Mouse (Mus musculus) urinary bladder, postnatal 4 days (tissue): ENCODE results near the gene Wsb1.

ENCODE experiments used
- DNase-seq, 2 experiments: peaks; one replicate each; pipeline ENCODE4 v3.0.0; 2021 to 2022; ENCODE audit warnings: low spot score in 2 of 2

Gene Wsb1

DNA sequence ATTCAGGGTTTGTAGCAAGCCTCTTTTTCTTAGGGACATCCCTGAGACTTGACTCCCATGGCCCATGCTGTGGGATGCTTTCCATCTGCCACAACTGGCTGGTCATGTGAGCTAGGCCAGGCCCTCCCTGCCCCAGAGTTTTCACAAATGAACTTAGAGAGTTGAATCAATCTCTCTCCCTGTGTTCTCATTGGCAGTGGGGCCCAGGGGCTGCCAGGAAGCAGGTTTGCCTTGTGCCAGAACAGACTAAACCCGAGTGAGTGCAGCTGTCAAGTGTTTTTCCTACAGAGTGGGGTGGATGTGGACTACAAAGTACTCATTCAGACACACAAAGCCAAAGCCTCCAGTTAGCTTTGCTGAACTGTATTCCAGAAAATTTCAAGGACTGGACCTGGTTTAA lies 12.7 kb upstream of the Wsb1 start:
- DNase-seq, result no peak

DNA sequence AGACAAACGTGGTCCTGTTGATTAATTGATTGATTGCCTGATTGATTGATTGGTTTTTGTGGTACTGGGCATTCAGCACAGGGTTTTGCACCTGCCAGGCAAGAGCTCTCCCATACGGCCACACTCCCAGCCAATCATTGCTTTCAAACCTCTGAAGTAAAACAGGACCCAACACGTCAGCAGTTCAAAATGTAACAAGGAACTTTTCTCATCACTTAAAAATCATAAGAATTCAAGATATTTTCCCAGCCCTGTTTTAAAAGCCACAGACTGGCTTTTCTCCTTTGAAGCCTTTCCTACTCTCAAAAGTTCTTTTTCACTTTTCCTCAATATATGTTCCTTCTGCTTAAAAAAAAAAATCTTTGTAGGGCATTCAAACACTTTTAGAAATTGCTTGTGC lies 9.9 kb upstream of the Wsb1 start:
- no peak for DNase-seq

DNA sequence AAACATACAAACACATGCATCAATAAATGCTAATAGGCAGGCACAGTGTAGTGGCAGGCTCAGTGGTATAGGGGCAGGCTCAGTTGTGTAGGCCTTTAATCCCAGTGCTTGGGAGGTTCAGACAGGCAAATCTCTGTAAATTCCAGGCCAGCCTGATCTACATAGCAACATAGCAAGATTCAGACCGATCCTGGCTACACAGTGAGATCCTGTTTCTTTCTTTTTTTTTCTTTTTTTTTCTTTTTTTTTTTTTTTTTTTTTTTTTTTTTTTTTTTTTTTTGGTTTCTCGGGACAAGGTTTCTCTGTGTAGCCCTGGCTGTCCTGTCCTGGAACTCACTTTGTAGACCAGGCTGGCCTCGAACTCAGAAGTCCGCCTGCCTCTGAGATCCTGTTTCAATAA lies 5.7 kb upstream of the Wsb1 start:
- peak in 1 of 2 experiments; percentile 20 for DNase-seq

DNA sequence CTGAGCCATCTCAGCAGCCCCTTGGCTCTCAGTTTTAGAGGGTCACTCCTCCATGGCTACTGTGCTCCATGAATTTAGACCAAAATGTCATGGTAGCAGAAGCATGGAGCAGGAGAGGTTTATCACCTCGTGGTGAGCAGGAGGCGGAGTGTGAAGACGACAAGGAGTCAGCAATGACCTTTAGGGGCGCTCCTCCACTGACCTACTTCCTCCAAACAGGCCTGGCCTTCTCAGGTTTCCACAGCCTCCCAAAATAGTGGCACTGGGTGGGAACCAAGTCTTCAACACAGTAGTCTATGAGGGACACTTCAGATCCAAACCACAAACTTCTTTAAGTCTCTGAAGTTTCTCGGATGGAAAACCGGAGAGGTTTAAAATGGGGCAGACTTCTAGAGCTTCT lies 4.3 kb upstream of the Wsb1 start:
- peak in 1 of 2 experiments; percentile 48 for DNase-seq

DNA sequence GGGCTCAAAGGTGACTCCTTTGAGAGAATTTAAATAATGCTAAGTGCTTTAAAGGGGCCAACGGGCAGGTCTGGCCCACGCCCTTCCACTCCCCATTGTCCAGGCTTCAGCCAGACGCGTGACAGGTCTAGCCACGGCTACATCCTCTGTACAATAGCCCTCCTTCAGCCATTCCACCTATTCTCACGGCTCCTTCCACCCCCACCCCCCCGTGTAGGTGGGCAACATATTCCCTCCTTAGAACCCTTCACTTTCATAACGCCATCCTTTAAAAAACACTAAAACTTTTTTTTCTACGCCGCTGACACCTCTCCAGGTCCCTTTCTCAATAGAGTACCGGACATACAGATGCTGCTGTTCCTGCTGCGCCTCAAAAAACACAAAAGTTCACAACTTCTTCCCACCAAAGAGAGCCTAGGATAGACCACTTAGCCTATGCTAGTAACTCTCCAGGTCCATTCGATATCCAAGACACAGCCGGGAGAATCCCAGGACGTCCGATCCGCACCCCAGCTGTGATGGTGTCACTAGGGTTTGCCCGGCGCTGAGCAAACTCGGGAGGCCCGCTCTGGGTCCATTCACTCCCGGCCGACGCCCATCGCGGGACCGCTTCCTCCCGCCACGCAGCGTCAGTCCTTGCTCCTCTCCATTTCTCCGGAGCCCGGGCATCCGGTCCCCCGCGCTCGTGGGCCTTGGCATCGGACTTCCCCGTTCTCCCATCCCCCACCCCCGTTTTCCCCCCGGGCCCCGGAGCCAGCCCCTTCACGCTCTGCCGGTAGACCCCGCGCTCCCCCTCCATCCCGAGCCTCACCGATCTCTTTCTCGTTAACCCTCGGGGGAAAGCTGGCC lies 705 bp downstream of the Wsb1 start:
- peak; percentile 43 to 51 for DNase-seq

DNA sequence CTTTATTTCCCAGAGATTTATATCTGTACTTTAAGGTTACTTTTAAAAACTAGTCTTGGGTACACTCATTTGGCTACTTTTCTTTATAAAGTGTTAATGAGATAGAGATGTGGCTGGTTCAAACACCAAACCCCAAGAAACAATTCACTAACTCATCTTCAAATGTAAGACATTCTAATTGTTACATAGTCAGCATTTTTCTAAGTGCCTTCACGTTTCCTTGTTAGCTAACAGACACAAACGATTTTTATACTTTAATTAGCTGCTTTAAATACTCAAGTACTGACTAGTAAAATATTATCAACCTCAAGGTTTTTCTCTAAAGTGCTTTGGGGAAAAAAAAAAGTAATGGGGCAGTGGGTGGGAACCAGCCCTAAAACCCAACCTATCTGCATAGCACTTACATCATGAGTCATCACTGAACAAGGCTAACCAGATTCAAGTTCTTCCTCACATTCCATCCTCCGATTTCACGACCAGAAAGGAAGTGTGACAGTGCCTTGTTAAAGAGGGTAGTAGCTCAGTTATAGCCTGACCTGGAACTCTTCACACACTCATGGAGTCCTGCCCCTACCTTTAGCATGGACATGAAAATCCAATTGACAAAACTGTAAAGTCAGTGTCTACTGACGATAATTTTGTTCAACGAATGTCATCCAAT lies 1.5 kb downstream of the Wsb1 start:
- peak in 1 of 2 experiments; percentile 19 for DNase-seq

DNA sequence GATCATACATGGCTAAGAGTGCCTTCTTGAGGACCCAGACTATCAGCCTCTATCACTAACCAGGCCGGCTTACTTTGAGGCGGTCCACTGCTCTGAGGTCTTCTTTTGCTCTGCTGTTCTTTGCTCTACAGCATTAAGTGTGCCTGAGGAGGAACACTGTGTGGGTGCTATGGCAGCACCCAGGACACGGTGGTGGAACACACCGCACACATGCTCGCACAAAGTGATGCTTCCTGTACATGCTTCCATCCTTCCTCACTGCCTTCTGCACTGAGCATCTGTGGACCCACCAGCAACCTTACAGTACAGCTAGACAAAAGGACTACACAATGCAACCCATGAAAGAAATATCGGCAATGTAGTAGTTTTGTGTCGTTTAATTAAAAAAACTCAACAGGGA lies 15.4 kb downstream of the Wsb1 start:
- DNase-seq, result no peak

DNA sequence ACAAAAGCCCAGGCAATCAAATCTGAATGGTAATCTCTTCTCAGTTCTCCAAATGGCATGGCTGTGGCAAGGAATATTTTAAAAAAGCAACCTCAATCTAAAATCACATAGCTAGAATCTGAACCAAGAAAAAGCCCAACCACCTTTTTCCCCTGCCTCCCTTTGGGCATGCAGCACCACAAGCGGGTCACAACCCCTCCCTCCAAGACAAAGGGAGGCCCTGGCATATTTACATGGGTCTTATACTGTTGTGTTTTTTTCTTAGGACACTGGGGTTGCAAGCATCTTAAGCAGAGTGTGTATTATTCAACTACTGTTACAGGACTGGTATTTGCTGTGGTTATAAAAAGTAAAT lies 16.1 kb downstream of the Wsb1 start:
- DNase-seq, result no peak

DNA sequence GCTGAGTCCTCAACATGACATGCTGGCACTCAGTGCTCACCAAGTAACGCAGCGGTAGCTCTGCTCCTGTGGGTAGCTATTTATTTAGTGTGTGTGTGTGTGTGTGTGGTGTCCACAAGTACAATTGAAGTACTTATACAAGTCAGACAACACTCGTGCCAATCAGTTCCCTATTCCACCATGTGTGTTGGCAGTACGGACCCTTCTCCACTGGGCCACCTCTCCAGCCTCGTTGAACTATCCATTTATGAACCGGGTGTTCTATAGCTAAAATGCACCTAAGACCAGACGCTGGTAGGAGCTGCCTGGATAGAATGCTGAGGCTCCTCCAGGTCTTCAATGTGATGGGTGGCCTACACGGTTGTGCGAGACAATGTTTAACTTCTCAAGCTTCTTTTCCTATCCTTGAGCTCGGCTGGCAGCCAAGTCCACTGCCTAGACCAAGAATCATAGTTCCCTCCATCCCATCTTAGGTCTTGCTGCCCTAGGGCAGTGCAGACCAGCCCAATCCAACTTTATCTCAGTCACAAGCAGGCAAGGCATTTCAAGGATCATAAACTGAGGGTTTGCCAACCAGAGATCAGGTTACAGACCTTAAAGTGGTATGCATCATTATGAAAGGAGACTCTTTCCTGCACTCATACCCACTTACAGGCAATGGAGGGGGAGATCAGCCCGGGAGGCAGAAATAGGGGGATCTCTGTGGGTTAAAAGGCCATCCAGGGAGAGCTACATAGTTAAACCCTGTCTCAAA lies 16.6 kb downstream of the Wsb1 start:
- DNase-seq, result peak in 1 of 2 experiments; percentile 44

DNA sequence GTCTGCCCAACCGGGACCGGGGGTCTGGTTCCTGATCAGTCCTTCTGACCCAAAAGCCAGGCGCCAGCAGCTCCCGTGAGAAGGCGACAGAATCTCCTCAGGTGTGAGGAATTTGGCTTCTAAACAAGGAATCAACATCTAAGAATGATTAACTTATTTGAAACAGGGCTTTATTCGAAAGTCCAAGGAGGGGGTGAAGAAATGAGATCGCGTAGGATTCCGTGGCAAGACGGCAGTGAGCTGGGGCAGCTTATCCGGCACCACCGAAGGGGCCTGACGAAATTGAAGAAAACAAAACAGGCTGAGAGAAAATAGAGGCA lies 24.3 kb downstream of the Wsb1 start:
- DNase-seq, result no peak

DNA sequence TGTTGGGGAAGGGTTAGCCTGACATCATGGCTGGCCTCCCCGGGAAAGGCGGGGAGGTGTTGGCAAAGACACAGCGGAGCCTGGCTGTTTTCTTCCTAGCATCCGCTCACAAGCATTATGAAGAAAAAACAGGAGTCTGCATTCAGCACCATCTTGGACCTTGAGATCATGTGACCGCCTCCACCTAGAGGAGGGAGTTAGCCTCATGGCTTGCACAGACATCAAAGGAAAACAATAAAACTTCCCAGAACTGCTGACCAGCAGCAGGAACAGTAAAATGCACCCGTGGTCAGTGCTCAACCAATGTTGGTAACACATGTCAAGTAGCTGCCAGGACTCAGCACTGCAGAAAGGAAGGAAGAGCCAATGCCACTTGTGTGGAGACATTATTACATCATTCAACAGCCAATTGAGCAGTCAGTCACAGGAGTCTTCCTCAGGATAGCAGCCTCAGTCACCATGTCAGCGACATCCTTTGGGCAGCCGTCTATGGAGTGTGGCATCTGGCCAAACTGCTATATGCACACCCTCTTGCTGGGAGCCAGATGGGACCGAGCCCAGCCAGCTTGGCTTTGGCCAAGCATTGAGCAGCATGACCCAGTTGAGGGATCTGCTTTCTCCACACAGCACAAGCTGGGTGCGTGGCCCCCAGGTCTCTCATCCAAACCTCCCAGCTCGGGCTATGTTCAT lies 24.8 kb downstream of the Wsb1 start:
- peak; percentile 21 to 60 for DNase-seq

DNA sequence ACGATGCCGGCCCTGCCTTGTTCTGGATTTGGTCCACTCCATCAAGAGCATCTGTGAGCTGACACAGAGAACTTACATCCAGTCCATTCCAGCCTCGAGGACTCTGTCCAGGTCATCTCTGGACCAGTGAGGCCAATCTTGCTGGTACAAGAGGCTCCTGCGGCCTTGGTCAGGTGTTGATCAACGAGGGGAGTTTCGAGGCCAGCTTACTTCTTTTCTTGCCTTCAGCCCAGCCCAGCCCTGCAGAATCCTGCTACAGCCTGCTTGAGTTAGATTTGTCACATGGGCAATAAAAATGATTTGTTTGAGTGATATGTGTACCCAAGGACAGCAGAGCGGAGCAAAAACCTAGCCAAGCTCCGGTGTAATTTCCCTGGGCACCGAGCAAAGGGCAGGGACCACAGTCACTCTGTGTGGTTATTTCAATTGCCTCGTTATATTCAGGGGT lies 25.4 kb downstream of the Wsb1 start:
- DNase-seq, result peak; percentile 17 to 54

DNA sequence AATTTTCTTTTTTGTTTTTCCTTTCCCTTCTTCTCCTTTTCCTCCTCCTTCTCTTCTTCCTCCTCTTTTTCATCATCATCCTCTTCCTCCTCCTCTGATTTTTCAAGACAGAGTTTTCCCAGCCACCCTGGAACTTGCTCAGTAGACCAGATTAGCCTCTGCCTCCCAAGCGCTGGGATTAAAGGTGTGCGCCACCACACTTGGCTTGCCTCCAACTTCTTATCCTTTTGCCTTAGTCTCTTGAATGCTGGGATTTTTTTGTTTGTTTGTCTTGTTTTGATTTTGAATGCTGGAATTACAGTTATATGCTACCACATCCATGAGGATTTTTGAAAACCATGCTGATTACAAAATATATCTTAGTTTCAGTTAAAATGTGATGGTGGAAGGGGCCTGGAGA lies 26.4 kb downstream of the Wsb1 start:
- peak in 1 of 2 experiments; percentile 25 for DNase-seq

DNA sequence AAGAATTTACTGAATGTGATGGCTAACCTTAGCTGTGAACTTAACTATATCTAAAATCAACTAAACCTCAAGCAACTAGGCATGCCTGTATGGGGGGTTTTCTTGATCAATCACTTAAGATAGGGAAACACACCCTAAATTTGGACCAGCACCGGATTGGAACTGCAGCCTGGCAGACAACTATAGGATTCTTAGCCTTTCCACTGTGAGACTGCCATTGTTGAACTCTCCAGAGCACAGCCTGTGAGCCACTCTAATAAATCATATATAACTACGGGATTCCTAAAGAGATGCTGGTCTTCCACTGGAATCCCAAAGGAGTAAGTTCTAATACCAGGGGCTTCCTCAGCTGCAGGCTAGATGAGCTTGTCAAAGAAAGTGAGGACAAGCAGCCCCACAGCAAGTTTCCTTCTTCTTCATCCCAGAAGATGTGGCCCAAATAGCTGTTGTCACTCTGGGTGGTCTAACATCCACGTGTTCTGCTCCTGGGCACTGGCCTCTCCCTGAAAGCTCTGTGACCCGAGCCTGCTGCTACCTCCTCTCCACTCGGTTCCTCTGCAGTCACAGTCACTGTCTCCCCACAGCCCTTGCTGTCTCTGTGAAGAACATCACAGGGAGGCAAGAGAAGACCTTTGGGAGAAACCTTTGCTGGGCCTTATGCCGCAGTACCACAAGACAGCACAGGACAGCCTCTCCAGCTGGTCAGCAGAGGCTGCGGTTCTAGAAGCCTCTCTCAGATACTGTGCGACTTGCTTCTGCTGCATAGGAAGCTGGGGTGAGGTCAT lies 28.9 kb downstream of the Wsb1 start:
- DNase-seq, result peak; percentile 17 to 52

DNA sequence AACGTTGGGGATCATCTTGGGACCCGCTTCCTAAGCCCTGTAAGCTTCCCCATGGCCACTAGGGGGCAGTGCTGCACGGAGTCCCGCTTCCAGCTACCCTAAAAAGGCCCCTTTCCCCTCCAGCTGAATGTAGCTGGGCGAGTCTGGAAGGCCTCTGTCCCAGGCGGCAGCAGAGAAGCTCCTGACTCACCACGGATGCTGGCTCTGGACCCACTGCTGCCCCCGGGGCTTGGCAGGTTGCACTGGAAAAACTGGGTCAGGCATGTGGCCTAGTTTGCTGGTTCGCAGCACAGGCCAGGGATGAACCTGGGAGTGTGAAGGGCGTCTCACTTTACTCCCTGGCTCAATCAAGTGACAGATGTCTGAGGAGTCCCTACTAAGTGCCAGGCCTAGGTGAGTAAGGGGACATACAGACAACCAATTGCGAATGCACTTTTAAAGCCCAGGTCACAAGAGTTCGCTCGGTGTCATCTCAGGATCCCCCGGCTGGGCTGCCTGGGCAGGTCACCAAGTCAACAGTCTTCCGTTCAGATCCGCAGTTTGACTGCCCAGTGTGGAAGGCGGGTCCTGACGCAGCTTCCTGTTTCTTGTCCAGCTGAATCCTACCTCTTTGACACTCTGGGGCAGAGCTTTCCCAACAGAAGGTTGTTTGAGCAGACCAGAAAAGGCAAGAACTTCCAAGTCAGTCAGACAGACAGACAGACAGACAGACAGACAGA lies 29.8 kb downstream of the Wsb1 start:
- peak; percentile 88 to 91 for DNase-seq

DNA sequence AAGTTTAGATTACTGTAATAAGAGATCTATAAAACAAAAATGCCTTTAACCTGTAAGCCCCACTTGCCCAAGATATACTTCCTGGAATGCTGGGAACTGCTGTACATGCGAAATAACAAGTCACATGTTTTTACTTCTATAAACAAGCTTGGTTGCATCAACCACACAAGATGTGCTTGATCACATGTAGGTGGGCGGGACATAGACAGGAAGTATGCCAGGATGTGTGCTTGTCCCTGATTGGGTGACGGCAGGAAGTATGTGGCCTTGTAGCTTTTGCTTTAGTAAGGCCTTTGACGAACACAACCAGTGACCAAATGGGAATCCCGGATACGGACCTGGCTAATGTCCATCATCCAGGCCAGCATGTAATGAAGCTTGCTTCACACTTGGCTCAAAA lies 31.1 kb downstream of the Wsb1 start:
- DNase-seq, result peak; percentile 18 to 55

DNA sequence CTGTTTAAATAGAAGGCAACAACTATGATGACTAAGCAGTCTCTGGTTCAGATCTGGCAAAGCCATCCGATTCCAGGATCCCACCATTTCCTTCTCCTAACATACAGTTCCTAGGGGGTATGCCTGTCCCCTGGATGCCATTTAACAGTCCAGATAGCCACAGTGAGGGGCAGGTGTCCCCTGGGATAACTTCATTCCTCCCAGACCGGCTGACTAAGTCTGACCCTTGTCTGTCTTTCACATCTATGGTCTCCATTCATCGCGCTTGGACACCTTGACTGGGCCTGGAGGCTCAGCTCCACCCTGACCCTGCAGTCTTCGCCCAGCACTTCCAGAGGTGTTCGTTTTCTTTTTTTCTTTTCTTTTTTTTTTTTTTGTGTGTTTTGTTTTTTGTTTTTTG lies 31.8 kb downstream of the Wsb1 start:
- DNase-seq, result peak; percentile 9 to 55

DNA sequence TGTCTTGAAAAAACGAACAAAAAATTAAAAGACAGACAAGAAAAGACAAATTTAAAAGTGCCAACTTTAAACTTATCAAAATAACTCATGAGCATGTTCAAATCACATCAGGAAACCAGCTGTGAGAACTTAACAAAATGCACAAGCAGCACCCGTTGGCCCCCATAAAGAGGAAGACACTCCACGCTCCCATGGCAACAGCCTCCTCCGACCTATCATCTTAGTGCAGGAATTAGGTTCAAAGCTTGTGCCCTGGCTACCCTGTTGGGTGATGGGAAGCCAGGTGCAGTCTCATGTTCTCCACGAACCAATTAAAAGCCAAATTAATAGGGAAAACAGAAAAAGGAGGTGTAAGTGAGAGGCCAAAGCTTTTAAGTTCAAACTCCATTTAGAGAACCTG lies 32.8 kb downstream of the Wsb1 start:
- peak; percentile 11 to 30 for DNase-seq

DNA sequence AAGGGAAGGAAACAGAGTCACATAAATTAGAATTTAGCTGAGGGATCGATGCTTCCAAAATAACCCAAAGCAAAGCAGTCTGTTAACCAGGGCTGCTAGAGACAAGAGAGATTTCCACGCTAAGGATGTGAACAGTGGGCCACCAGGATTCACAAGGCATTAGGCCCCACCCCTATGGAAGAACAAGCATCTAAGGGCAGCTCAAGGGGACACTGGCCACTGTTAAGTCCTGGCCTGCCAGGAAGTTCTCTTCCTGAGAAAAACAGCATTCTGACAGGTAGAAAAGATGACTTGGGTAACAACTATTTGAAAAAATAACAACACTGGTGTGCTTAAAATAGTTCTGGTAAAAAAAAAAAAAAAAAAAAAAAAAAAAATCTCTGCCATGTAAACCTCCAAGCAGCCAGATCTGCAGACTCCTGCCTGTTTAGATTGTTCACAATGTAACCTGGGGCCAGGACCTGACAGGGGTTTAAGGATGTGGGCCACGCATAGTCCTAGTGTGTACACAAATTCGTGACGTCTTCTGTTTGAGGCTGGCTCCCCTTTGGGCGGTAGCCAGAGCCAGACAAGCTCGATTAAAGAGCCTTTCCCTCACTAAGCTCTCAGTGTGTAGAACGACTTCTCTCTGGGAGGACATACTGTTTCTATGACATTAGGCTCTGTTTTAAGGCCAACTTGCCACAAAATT lies 35.4 kb downstream of the Wsb1 start:
- DNase-seq, result peak in 1 of 2 experiments; percentile 40

DNA sequence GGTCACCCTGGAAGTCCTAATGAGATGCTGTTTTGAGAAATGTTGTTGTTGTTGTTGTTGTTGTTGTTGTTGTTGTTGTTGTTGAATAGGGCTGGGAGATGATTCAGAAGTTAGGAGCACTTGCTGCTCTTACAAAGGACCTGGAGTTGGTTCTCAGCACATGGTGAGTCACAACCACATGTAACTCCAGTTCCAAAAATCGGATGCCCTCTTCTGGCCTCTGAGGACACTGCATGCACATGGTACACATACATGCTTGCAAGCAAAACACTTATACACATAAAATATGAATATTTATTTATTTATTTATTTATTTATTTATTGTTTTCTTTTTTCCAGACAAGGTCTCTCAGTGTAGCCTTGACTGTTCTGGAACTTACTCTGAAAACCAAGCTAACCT lies 36.4 kb downstream of the Wsb1 start:
- peak in 1 of 2 experiments; percentile 29 for DNase-seq
